Mouse (Mus musculus): ENCODE data around the gene Dnmt3a. TPM values are rescaled to one million over a fixed set of nuclear protein-coding genes. Genes with fewer than 3 reads are reported as not detected.
A peak's percentile ranks its signal among the peaks of the same experiment; 100 is the strongest.
"Not testable (repeated sequence)": the region's sequence is repeated elsewhere in the genome, so short reads cannot be mapped to it uniquely, and the experiment has no call there.

Dnmt3a gene
- polyA plus RNA-seq, 1 experiment: 4.6 TPM

DNA sequence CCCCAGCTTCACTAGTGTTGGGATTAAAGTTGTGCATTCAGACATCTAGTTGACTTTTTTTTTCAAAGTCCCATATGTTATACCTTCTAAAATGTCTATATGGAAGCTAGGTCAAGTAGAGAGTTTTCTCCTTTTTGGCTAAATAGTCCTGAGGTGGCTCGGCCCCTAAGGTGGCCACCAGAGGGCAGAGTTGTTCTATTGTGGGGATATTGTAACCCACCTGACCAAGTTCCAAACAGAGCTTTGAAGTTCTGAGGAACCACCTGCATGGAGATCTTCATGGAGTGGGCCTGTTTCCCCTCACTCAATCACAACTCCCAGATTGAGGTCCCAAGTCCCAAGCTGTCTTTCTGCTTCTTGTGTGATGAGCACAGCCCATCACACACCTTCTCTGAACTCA lies 120.3 kb downstream of the Dnmt3a start:
- Histone ChIP-seq H3K27me3 (ENCODE audit: control insufficient read depth, insufficient read depth, insufficient read length) (peaks cover 11% of the 10 kb centered on the region), H3K36me3 (ENCODE audit: control insufficient read depth, insufficient read depth) (no peaks in the 10 kb centered on the region), H3K79me3 (ENCODE audit: low read depth) (no peaks in the 10 kb centered on the region), H3K79me2 (ENCODE audit: control insufficient read depth, insufficient read depth) (no peaks in the 10 kb centered on the region), H3K4me3 (ENCODE audit: insufficient read depth, poor library complexity, severe bottlenecking) (no peak overlapping the region), H3ac (ENCODE audit: control insufficient read depth, insufficient read length, low read depth) (no peak overlapping the region)
- TF ChIP-seq CTCF (IDR thresholded peaks at IDR 0.05; ENCODE audit: control insufficient read depth, insufficient read depth, insufficient read length) (peak; percentile 4), CEBPB (IDR thresholded peaks at IDR 0.05; ENCODE audit: low read depth) (no peak), MYOD1 (IDR thresholded peaks at IDR 0.05; ENCODE audit: control insufficient read depth, insufficient read length, low read depth) (no peak)

DNA sequence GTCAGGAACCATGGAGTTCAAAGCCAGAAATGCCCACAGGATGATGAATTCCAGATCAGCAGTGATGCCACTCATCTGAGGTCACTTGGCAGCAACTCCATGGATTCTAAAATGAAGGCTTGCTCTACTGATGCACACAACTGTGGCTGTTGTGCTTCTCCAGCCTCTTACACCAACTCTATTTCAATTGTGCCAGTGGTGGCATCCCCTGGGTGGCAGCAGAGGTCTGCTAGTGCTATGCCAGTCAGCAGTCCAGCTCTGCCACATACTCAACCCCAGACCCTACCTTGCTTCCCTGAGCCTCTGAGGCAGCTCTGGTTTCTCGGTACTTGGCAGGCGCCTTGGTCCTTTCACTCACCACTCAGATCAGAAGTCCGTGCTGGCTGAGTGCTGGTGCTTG lies 123.0 kb downstream of the Dnmt3a start:
- peaks cover 14% of the 10 kb centered on the region for H3K27me3 ChIP-seq (ENCODE audit: control insufficient read depth, insufficient read depth, insufficient read length)

DNA sequence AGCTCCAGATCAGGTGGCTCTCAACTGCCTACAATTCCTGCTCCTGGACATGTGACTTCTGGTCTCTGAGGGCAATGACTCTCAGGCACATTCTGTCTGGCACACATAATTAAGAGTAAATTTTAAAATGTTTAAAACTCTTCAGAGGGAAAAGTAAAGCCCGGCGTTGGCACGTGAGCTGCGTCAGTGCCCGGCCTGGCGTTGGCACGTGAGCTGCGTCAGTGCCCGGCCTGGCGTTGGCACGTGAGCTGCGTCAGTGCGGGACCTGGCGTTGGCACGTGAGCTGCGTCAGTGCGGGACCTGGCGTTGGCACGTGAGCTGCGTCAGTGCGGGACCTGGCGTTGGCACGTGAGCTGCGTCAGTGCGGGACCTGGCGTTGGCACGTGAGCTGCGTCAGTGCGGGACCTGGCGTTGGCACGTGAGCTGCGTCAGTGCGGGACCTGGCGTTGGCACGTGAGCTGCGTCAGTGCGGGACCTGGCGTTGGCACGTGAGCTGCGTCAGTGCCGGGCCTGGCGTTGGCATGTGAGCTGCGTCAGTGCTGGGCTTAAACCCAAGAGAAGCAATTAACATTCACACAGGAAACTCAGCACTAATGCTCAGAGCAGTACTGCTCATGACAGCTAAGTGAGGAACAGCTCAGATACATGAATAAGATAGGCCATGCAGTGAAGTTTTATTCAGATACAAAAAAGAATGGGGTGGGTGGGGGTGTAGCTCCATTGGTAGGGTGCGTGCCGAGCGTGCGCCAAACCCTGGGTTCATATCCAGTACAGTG lies 124.5 kb downstream of the Dnmt3a start:
- H3ac ChIP-seq (ENCODE audit: control insufficient read depth, insufficient read length, low read depth); H3K79me2 ChIP-seq (ENCODE audit: control insufficient read depth, insufficient read depth); H3K36me3 ChIP-seq (ENCODE audit: control insufficient read depth, insufficient read depth); H3K4me3 ChIP-seq (ENCODE audit: insufficient read depth, poor library complexity, severe bottlenecking); H3K79me3 ChIP-seq (ENCODE audit: low read depth): not testable (repeated sequence)
- H3K27me3 ChIP-seq (ENCODE audit: control insufficient read depth, insufficient read depth, insufficient read length): peaks cover 14% of the 10 kb centered on the region

More for the DNA sequence above, 123.0 kb downstream of the Dnmt3a start:
- Histone ChIP-seq H3K79me3 (ENCODE audit: low read depth) (no peaks in the 10 kb centered on the region), H3K79me2 (ENCODE audit: control insufficient read depth, insufficient read depth) (no peaks in the 10 kb centered on the region), H3K36me3 (ENCODE audit: control insufficient read depth, insufficient read depth) (no peaks in the 10 kb centered on the region), H3ac (ENCODE audit: control insufficient read depth, insufficient read length, low read depth) (no peak overlapping the region), H3K4me3 (ENCODE audit: insufficient read depth, poor library complexity, severe bottlenecking) (no peak overlapping the region)
- TF ChIP-seq CEBPB (IDR thresholded peaks at IDR 0.05; ENCODE audit: low read depth): no peak

DNA sequence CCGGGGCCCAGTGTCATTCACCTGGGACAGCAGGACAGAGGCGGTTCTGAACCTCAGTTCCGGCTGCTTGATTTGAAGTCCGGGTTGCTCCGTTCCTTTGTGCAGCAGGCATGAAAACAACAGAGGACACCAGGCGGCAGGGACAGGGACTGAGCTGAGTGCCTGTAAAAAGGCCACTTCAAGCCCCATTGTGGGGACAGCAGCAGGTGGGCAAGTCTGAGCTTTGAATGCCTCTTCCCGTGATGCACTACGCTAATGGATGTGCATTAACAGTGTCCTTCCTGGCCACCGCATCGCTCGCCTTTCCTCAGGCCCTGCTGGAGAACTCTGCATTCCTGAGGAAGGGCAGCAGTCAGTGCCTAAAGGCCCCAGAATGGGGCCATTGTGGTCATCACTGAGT lies 136.2 kb downstream of the Dnmt3a start:
- Histone ChIP-seq H3ac (ENCODE audit: control insufficient read depth, insufficient read length, low read depth) (no peak overlapping the region), H3K36me3 (ENCODE audit: control insufficient read depth, insufficient read depth) (no peaks in the 10 kb centered on the region), H3K4me3 (ENCODE audit: insufficient read depth, poor library complexity, severe bottlenecking) (no peak overlapping the region), H3K27me3 (ENCODE audit: control insufficient read depth, insufficient read depth, insufficient read length) (peaks cover 3% of the 10 kb centered on the region), H3K79me2 (ENCODE audit: control insufficient read depth, insufficient read depth) (no peaks in the 10 kb centered on the region), H3K79me3 (ENCODE audit: low read depth) (no peaks in the 10 kb centered on the region)
- TF ChIP-seq MYOG (IDR thresholded peaks at IDR 0.05; ENCODE audit: control insufficient read depth, extremely low read depth, insufficient read length) (no peak), FOSL1 (IDR thresholded peaks at IDR 0.05; ENCODE audit: insufficient read depth, low read length, poor library complexity, severe bottlenecking) (no peak), USF1 (IDR thresholded peaks at IDR 0.05; ENCODE audit: low read depth) (no peak), MYOD1 (IDR thresholded peaks at IDR 0.05; ENCODE audit: control insufficient read depth, insufficient read length, low read depth) (no peak), CEBPB (IDR thresholded peaks at IDR 0.05; ENCODE audit: low read depth) (no peak), CTCF (IDR thresholded peaks at IDR 0.05; ENCODE audit: control insufficient read depth, insufficient read depth, insufficient read length) (no peak), MAX (IDR thresholded peaks at IDR 0.05) (no peak)

DNA sequence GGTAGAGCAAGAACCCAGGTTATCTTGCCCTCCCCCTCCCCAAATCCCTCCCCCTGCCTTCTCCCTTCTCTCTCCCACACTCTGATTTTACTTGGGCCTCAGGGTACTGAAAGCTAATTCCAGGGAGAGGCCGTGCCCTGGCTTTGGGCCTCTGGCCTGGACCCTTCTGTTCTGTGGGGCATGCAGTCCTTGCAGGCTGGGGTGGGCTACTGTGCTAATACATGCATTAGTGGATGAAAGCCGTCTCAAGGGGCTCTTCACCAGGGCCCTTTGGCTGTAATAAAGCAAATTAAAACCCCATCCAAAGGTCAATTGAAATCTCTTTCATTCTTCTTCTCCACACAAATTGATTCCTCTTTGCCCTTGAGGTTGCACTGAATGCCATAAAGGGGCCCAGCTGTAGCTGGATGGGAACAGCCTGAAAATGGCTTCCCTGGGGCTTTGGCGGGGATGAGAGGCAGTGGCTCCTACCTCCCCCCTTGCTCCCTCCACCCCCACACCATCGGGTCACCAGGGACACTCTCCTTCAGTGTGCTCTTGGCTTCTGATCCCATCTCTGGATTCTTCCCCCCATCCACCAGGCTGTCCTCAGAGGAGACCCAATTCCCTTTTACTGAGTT lies 138.8 kb downstream of the Dnmt3a start:
- Histone ChIP-seq H3K36me3 (ENCODE audit: control insufficient read depth, insufficient read depth) (no peaks in the 10 kb centered on the region), H3K79me3 (ENCODE audit: low read depth) (no peaks in the 10 kb centered on the region), H3K4me3 (ENCODE audit: insufficient read depth, poor library complexity, severe bottlenecking) (no peak overlapping the region), H3K79me2 (ENCODE audit: control insufficient read depth, insufficient read depth) (no peaks in the 10 kb centered on the region), H3K27me3 (ENCODE audit: control insufficient read depth, insufficient read depth, insufficient read length) (peaks cover 3% of the 10 kb centered on the region), H3ac (ENCODE audit: control insufficient read depth, insufficient read length, low read depth) (no peak overlapping the region)
- TF ChIP-seq USF1 (IDR thresholded peaks at IDR 0.05; ENCODE audit: low read depth): no peak
- TF ChIP-seq CTCF (IDR thresholded peaks at IDR 0.05; ENCODE audit: control insufficient read depth, insufficient read depth, insufficient read length): no peak
- TF ChIP-seq FOSL1 (IDR thresholded peaks at IDR 0.05; ENCODE audit: insufficient read depth, low read length, poor library complexity, severe bottlenecking): no peak
- TF ChIP-seq CEBPB (IDR thresholded peaks at IDR 0.05; ENCODE audit: low read depth): no peak
- no peak for TF ChIP-seq MYOG (IDR thresholded peaks at IDR 0.05; ENCODE audit: control insufficient read depth, extremely low read depth, insufficient read length)
- TF ChIP-seq MAX (IDR thresholded peaks at IDR 0.05): no peak
- no peak for TF ChIP-seq MYOD1 (IDR thresholded peaks at IDR 0.05; ENCODE audit: control insufficient read depth, insufficient read length, low read depth)

DNA sequence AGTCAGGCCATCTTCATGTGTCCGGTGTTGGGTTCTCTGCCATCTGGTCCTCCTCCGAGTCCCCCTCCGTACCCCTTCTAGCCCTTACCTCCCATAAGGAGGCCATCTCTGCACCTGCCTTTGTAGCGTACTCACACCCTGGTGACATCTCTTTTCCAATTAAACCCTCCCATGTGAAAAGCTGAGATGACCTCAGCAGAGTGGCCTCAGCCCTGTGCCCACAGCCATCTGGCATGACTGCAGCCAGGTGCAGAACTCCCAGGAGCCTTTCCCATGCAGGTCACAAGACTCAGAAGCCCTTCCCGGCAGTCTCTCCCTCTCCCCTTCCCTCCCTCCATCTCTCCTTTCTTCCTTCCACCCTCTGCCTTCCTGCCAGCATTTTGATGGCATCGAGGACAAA lies 141.7 kb downstream of the Dnmt3a start:
- no peak overlapping the region for H3K4me3 ChIP-seq (ENCODE audit: insufficient read depth, poor library complexity, severe bottlenecking)
- H3K27me3 ChIP-seq (ENCODE audit: control insufficient read depth, insufficient read depth, insufficient read length): peaks cover 3% of the 10 kb centered on the region
- H3K79me3 ChIP-seq (ENCODE audit: low read depth): no peaks in the 10 kb centered on the region
- no peak overlapping the region for H3ac ChIP-seq (ENCODE audit: control insufficient read depth, insufficient read length, low read depth)
- H3K36me3 ChIP-seq (ENCODE audit: control insufficient read depth, insufficient read depth): no peaks in the 10 kb centered on the region
- no peak for TF ChIP-seq CEBPB (IDR thresholded peaks at IDR 0.05; ENCODE audit: low read depth)
- no peak for TF ChIP-seq MYOD1 (IDR thresholded peaks at IDR 0.05; ENCODE audit: control insufficient read depth, insufficient read length, low read depth)
- no peak for TF ChIP-seq FOSL1 (IDR thresholded peaks at IDR 0.05; ENCODE audit: insufficient read depth, low read length, poor library complexity, severe bottlenecking)
- no peak for TF ChIP-seq MAX (IDR thresholded peaks at IDR 0.05)
- no peak for TF ChIP-seq CTCF (IDR thresholded peaks at IDR 0.05; ENCODE audit: control insufficient read depth, insufficient read depth, insufficient read length)
- no peak for TF ChIP-seq MYOG (IDR thresholded peaks at IDR 0.05; ENCODE audit: control insufficient read depth, extremely low read depth, insufficient read length)
- TF ChIP-seq USF1 (IDR thresholded peaks at IDR 0.05; ENCODE audit: low read depth): no peak
- no peaks in the 10 kb centered on the region for H3K79me2 ChIP-seq (ENCODE audit: control insufficient read depth, insufficient read depth)

All from C2C12 (cell line).